Mouse (Mus musculus) erythroblast, embryonic 14.5 days (primary cell): ENCODE measurements around the gene Unc45a.

Experiments used
- GATA1 ChIP-seq: IDR thresholded peaks from 2 replicates; pipeline ENCODE4 v1.6.1; 2012; ENCODE audit warnings: low read length, inconsistent platforms, mixed read lengths
- TAL1 ChIP-seq: IDR thresholded peaks from 3 replicates; pipeline ENCODE4 v1.6.1; 2012; ENCODE audit warnings: low read length, inconsistent platforms, mixed read lengths

DNA sequence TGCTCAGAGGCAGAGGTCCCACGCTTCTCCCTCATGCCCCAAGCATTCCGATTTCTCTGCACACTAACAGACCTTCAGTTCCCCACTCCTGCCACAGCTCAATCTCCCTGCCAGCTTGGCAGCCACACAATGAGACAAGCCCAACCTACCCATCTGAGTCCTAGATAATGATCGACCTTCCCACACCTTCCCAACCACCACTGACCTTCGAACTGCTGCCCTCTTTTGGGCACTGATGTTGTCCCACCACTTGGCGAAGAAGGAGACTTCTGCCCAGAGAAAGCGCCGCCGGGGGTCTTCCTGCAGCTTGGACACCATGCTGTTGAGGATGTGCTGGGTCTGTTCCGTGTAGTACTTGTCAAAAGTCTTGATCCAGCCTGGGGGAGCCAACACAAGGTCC, 27.2 kb upstream of the Unc45a start:
- no peak for TF ChIP-seq TAL1
- TF ChIP-seq GATA1, result no peak
